Mouse (Mus musculus) brain, embryonic 14.5 days (tissue): ENCODE measurements at regions not wholly inside any gene's neighbourhood (a gene's known extent, or its start where the extent isn't known, plus 50 kb on each side); places are given as distances from the start of the nearest gene placed in this dataset.

Source experiments
- CTCF ChIP-seq: fragments of 200-500 bp; IDR thresholded peaks from 2 replicates; pipeline ENCODE4 v1.5.1; 2012; ENCODE audit warnings: inconsistent platforms, mild to moderate bottlenecking, moderate library complexity, borderline replicate concordance; ENCODE audit not compliant: insufficient read depth, insufficient read length; ENCODE audit errors: extremely low read depth
- POLR2A ChIP-seq: fragments of 200-500 bp; IDR thresholded peaks from 2 replicates; pipeline ENCODE4 v1.6.1; 2012; ENCODE audit warnings: mild to moderate bottlenecking, inconsistent platforms, borderline replicate concordance; ENCODE audit not compliant: poor library complexity, insufficient read depth, insufficient read length, severe bottlenecking; ENCODE audit errors: extremely low read depth

- TF ChIP-seq CTCF (no peak), POLR2A (no peak)
Measured at GRCm38 (mm10) chrX:117299697-117300192, 285.2 kb downstream of the H2afb1 start.
